Mouse (Mus musculus) CH12.LX (cell line): Measurements from ENCODE around the gene Slc17a9. TPM values are rescaled to one million over a fixed set of nuclear protein-coding genes. Genes with fewer than 3 reads are reported as not detected.

ENCODE experiments used
- DNase-seq: peaks from one replicate; pipeline ENCODE4 v3.0.0-alpha.2; 2013; ENCODE audit errors: extremely low read depth
- H3K27ac ChIP-seq: 2 replicates; pipeline ENCODE4 v1.5.1; 2012; ENCODE audit warnings: low read depth, mild to moderate bottlenecking, control low read depth, moderate library complexity; ENCODE audit not compliant: insufficient read depth
- H3K27me3 ChIP-seq: replicated peaks from 2 replicates; pipeline ENCODE3; 2012; ENCODE audit warnings: inconsistent platforms
- H3K36me3 ChIP-seq, 2 experiments: replicated peaks in 1 of 2; 2 replicates each; pipeline versions ENCODE3 to v1.6.1; 2012; ENCODE audit warnings: inconsistent platforms in 1 of 2, low read length in 1 of 2, mild to moderate bottlenecking in 1 of 2, mixed read lengths in 1 of 2, moderate library complexity in 1 of 2; ENCODE audit not compliant: control insufficient read depth in 1 of 2, insufficient read depth in 1 of 2
- H3K4me1 ChIP-seq, 2 experiments: 2 replicates each; pipeline ENCODE4 v1.6.1; 2012; ENCODE audit warnings: inconsistent platforms in 1 of 2, moderate library complexity in 1 of 2; ENCODE audit not compliant: insufficient read depth in 2 of 2, control insufficient read depth in 1 of 2
- H3K4me2 ChIP-seq: 2 replicates; pipeline ENCODE4 v1.6.1; 2012; ENCODE audit warnings: low read depth, mild to moderate bottlenecking, control low read depth; ENCODE audit not compliant: poor library complexity, insufficient read depth, severe bottlenecking
- H3K4me3 ChIP-seq, 3 experiments: fragments of 150-350 bp in 1 of 3; sonication (generic) in 1 of 3; replicated peaks in 1 of 3; 2 replicates each; pipeline versions ENCODE3 to v1.5.1; 2011 to 2012; ENCODE audit warnings: low read depth in 2 of 3, low read length in 2 of 3, mild to moderate bottlenecking in 2 of 3, moderate library complexity in 2 of 3, control low read depth in 1 of 3, improper control_type of control experiment in 1 of 3, inconsistent platforms in 1 of 3, mixed read lengths in 1 of 3; ENCODE audit not compliant: poor library complexity in 1 of 3
- H3K79me2 ChIP-seq: replicated peaks from 2 replicates; pipeline ENCODE4 v1.6.1; 2012; ENCODE audit warnings: mild to moderate bottlenecking, moderate library complexity; ENCODE audit not compliant: control insufficient read depth, poor library complexity, insufficient read depth, severe bottlenecking; ENCODE audit errors: extremely low read depth
- H3K9ac ChIP-seq: 2 replicates; pipeline ENCODE4 v1.6.1; 2012; ENCODE audit warnings: low read depth, mild to moderate bottlenecking, control low read depth, moderate library complexity; ENCODE audit not compliant: insufficient read depth
- H3K9me3 ChIP-seq: replicated peaks from 2 replicates; pipeline ENCODE3; 2012; ENCODE audit warnings: low read length, inconsistent platforms, mixed read lengths
- BHLHE40 ChIP-seq: IDR thresholded peaks from 2 replicates; pipeline ENCODE4 v1.6.1; 2011; ENCODE audit warnings: mild to moderate bottlenecking, low read depth, low read length, improper control_type of control experiment
- CHD1 ChIP-seq: IDR thresholded peaks from 2 replicates; pipeline ENCODE4 v1.6.1; 2012; ENCODE audit warnings: low read depth, low read length, improper control_type of control experiment, inconsistent platforms
- CHD2 ChIP-seq: IDR thresholded peaks from 2 replicates; pipeline ENCODE4 v1.6.1; 2011; ENCODE audit warnings: low read length, improper control_type of control experiment
- CTCF ChIP-seq, 2 experiments: IDR thresholded peaks in 1 of 2; conservative IDR thresholded peaks in 1 of 2; 2 replicates each; pipeline ENCODE4 v1.5.1; 2011 to 2012; ENCODE audit warnings: low read depth in 2 of 2, low read length in 2 of 2, improper control_type of control experiment in 1 of 2, inconsistent platforms in 1 of 2, mild to moderate bottlenecking in 1 of 2, moderate library complexity in 1 of 2
- E2F4 ChIP-seq: IDR thresholded peaks from 2 replicates; pipeline ENCODE4 v1.6.1; 2011; ENCODE audit warnings: low read depth, low read length, improper control_type of control experiment; ENCODE audit not compliant: insufficient replicate concordance
- ELF1 ChIP-seq: IDR thresholded peaks from 2 replicates; pipeline ENCODE4 v1.6.1; 2014; ENCODE audit warnings: low read depth, mild to moderate bottlenecking, inconsistent platforms, low read length, improper control_type of control experiment
- HCFC1 ChIP-seq: IDR thresholded peaks from 2 replicates; pipeline ENCODE4 v1.6.1; 2012; ENCODE audit warnings: low read depth, mild to moderate bottlenecking, inconsistent platforms, low read length, improper control_type of control experiment
- IRF4 ChIP-seq: IDR thresholded peaks from 2 replicates; pipeline ENCODE4 v1.6.1; 2014; ENCODE audit warnings: low read depth, mild to moderate bottlenecking, inconsistent platforms, low read length, improper control_type of control experiment
- KAT2A ChIP-seq: IDR thresholded peaks from 2 replicates; pipeline ENCODE4 v1.6.1; 2012; ENCODE audit warnings: low read length, improper control_type of control experiment, inconsistent platforms; ENCODE audit not compliant: insufficient replicate concordance
- MAFK ChIP-seq: IDR thresholded peaks from 2 replicates; pipeline ENCODE4 v1.6.1; 2011; ENCODE audit warnings: low read length, improper control_type of control experiment; ENCODE audit not compliant: insufficient replicate concordance
- MAX ChIP-seq: IDR thresholded peaks from 2 replicates; pipeline ENCODE4 v1.6.1; 2011; ENCODE audit warnings: low read length, improper control_type of control experiment
- MXI1 ChIP-seq: IDR thresholded peaks from 2 replicates; pipeline ENCODE4 v1.6.1; 2011; ENCODE audit warnings: mild to moderate bottlenecking, low read depth, low read length, improper control_type of control experiment
- NELFE ChIP-seq: IDR thresholded peaks from 2 replicates; pipeline ENCODE4 v1.6.1; 2011; ENCODE audit warnings: low read depth, low read length, improper control_type of control experiment
- NRF1 ChIP-seq: IDR thresholded peaks from 2 replicates; pipeline ENCODE4 v1.6.1; 2014; ENCODE audit warnings: low read depth, mild to moderate bottlenecking, inconsistent platforms, low read length, improper control_type of control experiment, moderate library complexity
- PAX5 ChIP-seq: IDR thresholded peaks from 2 replicates; pipeline ENCODE4 v1.6.1; 2012; ENCODE audit warnings: low read length, inconsistent platforms, mixed read lengths
- POLR2A ChIP-seq: IDR thresholded peaks from 2 replicates; pipeline ENCODE4 v1.6.1; 2011; ENCODE audit warnings: low read depth, mild to moderate bottlenecking, improper control_type of control experiment, low read length
- POLR2AphosphoS2 ChIP-seq: IDR thresholded peaks from 2 replicates; pipeline ENCODE4 v1.6.1; 2011; ENCODE audit warnings: low read depth, low read length, improper control_type of control experiment
- TBP ChIP-seq: conservative IDR thresholded peaks from 2 replicates; pipeline ENCODE4 v1.6.1; 2011; ENCODE audit warnings: low read depth, low read length, improper control_type of control experiment
- TCF12 ChIP-seq: IDR thresholded peaks from 2 replicates; pipeline ENCODE4 v1.6.1; 2014; ENCODE audit warnings: low read depth, mild to moderate bottlenecking, inconsistent platforms, low read length, improper control_type of control experiment
- UBTF ChIP-seq: IDR thresholded peaks from 2 replicates; pipeline ENCODE4 v1.6.1; 2012; ENCODE audit warnings: low read depth, mild to moderate bottlenecking, inconsistent platforms, low read length, improper control_type of control experiment, moderate library complexity
- USF1 ChIP-seq: IDR thresholded peaks from 2 replicates; pipeline ENCODE4 v1.6.1; 2014; ENCODE audit warnings: low read depth, mild to moderate bottlenecking, inconsistent platforms, low read length, improper control_type of control experiment
- ZC3H11A ChIP-seq: IDR thresholded peaks from 2 replicates; pipeline ENCODE4 v1.6.1; 2012; ENCODE audit warnings: low read depth, mild to moderate bottlenecking, inconsistent platforms, low read length, improper control_type of control experiment
- ZMIZ1 ChIP-seq: IDR thresholded peaks from 2 replicates; pipeline ENCODE4 v1.6.1; 2012; ENCODE audit warnings: low read depth, mild to moderate bottlenecking, inconsistent platforms, low read length, improper control_type of control experiment
- dilution Hi-C: fragments of 300-500 bp; cut with MboI; formaldehyde crosslinking; loops from 2 replicates; pipeline ENCODE4 v1.14.3; 2020; ENCODE audit warnings: low sequenced_read_pairs; ENCODE audit not compliant: extremely low pct_unique_long_range_greater_than_20kb, extremely low pct_ligation_motif_present
- in situ Hi-C: fragments of 300-500 bp; cut with MboI; formaldehyde crosslinking; loops from 3 replicates; pipeline ENCODE4 v1.14.3; 2019; ENCODE audit warnings: low sequenced_read_pairs, low pct_ligation_motif_present, low pct_unique_long_range_greater_than_20kb, mixed read lengths
- polyA plus RNA-seq: library from polyadenylated mRNA; unstranded; fragments of >175 nt; gene quantifications from 2 replicates; pipeline ENCODE4 v1.2.1, GENCODE M21; 2012; ENCODE audit warnings: low read depth; ENCODE audit not compliant: insufficient read length
- total RNA-seq, 2 experiments: library from RNA; depleted of rRNA; stranded (reverse); fragments of 300-350 nt in 1 of 2; fragments of >200 nt in 1 of 2; gene quantifications; 2 replicates each; pipeline ENCODE4 v1.2.3; 2012 to 2014

The Slc17a9 gene
- total and polyA plus RNA-seq, 3 experiments, result 7.2 to 23.7 (median 13.4) TPM

DNA sequence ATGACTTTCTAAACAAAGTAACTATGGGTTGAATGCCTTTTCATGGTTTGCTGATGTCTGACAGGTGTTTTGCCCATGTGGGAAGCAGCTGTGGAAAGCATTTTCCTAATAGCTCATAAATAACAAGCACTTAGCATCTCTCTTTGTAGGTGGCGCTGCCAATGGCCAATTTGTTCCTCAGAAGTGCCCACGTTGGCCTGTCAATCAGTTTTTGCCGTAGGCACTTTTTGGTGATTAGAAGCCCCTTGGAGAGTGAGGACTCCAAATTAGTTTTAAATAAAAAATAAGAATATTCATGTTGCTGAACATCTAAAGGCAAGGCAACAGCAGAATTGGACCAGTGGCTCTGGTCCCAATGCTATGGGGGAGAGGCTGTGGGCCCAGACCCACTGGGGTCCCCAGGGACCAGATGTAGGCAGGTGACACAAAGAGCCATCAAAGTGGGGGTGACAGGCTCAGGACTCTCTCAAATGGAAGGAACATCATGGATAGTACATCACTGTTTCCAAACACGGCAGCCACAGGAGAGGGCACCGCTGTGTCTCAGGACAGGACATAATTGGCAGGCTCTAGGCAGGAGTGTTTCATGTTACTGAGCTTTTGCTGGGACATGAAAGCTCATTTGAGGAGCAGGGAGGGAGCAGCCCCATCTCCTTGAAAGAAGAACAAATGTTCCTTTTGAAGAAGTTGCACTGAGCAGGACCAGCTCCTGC, 30.1 kb downstream of the Slc17a9 start:
- Histone ChIP-seq H3K9ac (no peak overlapping the region), H3K9me3 (no peaks in the 10 kb centered on the region), H3K4me2 (no peak overlapping the region), H3K4me3 (no peak overlapping the region), H3K36me3 (no peaks in the 10 kb centered on the region), H3K27ac (no peak overlapping the region), H3K79me2 (no peaks in the 10 kb centered on the region), H3K4me1 (no peaks in the 10 kb centered on the region), H3K27me3 (peaks cover 71% of the 10 kb centered on the region)
- dilution Hi-C loops, result no loop called here
- TF ChIP-seq UBTF (no peak), ZC3H11A (no peak), CHD2 (no peak), CHD1 (no peak), E2F4 (no peak), MXI1 (no peak), MAFK (no peak), POLR2A (no peak), NRF1 (no peak), NELFE (no peak)
- DNase-seq, result no peak
- in situ Hi-C loops, result loop anchor here (25.0 kb wide), 1 partner anchor 293 kb away; the partner anchor contains the start of gene Slco4a1

DNA sequence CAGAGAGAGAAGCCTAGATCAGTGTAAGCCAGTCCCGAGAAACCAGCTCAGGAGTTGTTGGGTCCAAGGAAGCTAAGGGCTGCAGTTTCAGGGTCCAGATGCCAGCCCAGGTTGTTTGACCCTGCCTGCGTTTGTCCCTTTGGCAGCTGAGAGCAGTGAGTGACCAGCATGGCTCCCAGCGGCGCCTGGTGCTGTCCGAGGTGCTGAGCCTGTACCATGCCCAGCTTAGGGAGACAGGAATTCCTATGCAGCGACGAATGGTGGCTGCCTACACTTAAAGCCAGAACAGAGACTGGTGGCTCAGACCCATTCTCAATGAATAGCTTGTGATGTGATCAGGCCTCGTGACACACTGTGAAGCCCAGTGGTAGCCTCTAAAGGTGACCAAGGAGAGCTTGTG, 30.8 kb downstream of the Slc17a9 start:
- H3K9ac ChIP-seq, result no peak overlapping the region
- dilution Hi-C loops (no loop called here), in situ Hi-C loops (loop anchor here (25.0 kb wide), 1 partner anchor 294 kb away; the partner anchor contains the start of gene Slco4a1)
- no peaks in the 10 kb centered on the region for H3K79me2 ChIP-seq
- H3K4me2 ChIP-seq, result no peak overlapping the region
- no peak overlapping the region for H3K4me3 ChIP-seq
- H3K36me3 ChIP-seq, result no peaks in the 10 kb centered on the region
- H3K27me3 ChIP-seq, result peaks cover 77% of the 10 kb centered on the region
- H3K9me3 ChIP-seq, result no peaks in the 10 kb centered on the region
- no peak for DNase-seq
- no peak overlapping the region for H3K27ac ChIP-seq
- H3K4me1 ChIP-seq, result no peaks in the 10 kb centered on the region
- no peak for TF ChIP-seq CHD2
- peak; percentile 56; the same call in 1 of the 2 replicates for TF ChIP-seq MXI1

- dilution Hi-C loops (no loop called here), in situ Hi-C loops (loop anchor here (25.0 kb wide), 1 partner anchor 294 kb away; the partner anchor contains the start of gene Slco4a1)
- H3K9ac ChIP-seq, result no peak overlapping the region
- no peaks in the 10 kb centered on the region for H3K36me3 ChIP-seq
- no peak overlapping the region for H3K27ac ChIP-seq
- H3K4me2 ChIP-seq, result no peak overlapping the region
- no peaks in the 10 kb centered on the region for H3K9me3 ChIP-seq
- H3K4me1 ChIP-seq, result no peaks in the 10 kb centered on the region
- peaks cover 85% of the 10 kb centered on the region for H3K27me3 ChIP-seq
- no peak overlapping the region for H3K4me3 ChIP-seq
- TF ChIP-seq TBP, result no peak
- no peak for TF ChIP-seq ELF1
- TF ChIP-seq CHD2, result no peak
- no peak for TF ChIP-seq CHD1
- TF ChIP-seq ZMIZ1, result no peak
- no peak for TF ChIP-seq USF1
- TF ChIP-seq CTCF (conservative IDR thresholded peaks at IDR 0.05 in 1 of 2, IDR thresholded peaks at IDR 0.05 in 1 of 2; ENCODE audit: low read depth in 2 of 2, low read length in 2 of 2), result no peak
- TF ChIP-seq HCFC1, result no peak
- no peak for TF ChIP-seq POLR2AphosphoS2
- TF ChIP-seq KAT2A, result no peak
- TF ChIP-seq NRF1, result no peak
- no peak for TF ChIP-seq IRF4
- no peak for TF ChIP-seq BHLHE40
- TF ChIP-seq PAX5, result no peak
- TF ChIP-seq MAFK, result no peak
- no peak for TF ChIP-seq E2F4
- no peak for TF ChIP-seq TCF12
- no peak for TF ChIP-seq ZC3H11A
- TF ChIP-seq MAX, result no peak
- TF ChIP-seq, all 38 proteins: peak for 0
- no peaks in the 10 kb centered on the region for H3K79me2 ChIP-seq
- DNase-seq, result no peak
These were observed 31.7 kb downstream of the Slc17a9 start for GRCm38 (mm10) chr2:180756786-180757185.
